Mouse (Mus musculus) adrenal gland, postnatal 4 days (tissue): ENCODE measurements around the gene Tbxas1. TPM values are rescaled to one million over a fixed set of nuclear protein-coding genes. Genes with fewer than 3 reads are reported as not detected.

Source experiments
- DNase-seq, 2 experiments: peaks; one replicate each; pipeline ENCODE4 v3.0.0; 2021 to 2022; ENCODE audit warnings: low spot score in 2 of 2, mixed read lengths in 2 of 2
- total RNA-seq, 2 experiments: library from RNA; stranded (reverse); gene quantifications; 2 replicates each; pipeline ENCODE4 v1.2.3; 2021

Gene Tbxas1
- total RNA-seq, 2 experiments from 2014 or later: 4.4 to 4.6 TPM

DNA sequence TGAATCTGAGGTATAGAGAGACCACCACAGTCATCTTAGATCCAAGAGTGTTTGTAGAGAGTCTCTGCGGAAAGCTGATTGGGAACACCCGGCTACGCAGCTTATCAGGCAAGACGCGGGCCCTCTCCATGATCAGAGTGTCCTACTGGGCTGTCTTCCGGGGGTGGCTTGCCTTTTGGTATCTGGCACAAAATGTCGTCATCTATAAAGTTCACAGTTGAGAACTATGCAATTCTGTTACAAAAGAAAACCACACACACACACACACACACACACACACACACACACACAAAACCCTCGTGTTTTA is 46.6 kb downstream of the Tbxas1 start:
- no peak for DNase-seq

- no peak for DNase-seq
Measured at GRCm38 (mm10) chr6:38922517-38922916, 47.3 kb downstream of the Tbxas1 start.

GRCm38 (mm10) chr6:38923450-38923849 is 48.2 kb downstream of the Tbxas1 start:
- DNase-seq: no peak

GRCm38 (mm10) chr6:38923870-38924817 is 48.9 kb downstream of the Tbxas1 start:
- DNase-seq: no peak

DNA sequence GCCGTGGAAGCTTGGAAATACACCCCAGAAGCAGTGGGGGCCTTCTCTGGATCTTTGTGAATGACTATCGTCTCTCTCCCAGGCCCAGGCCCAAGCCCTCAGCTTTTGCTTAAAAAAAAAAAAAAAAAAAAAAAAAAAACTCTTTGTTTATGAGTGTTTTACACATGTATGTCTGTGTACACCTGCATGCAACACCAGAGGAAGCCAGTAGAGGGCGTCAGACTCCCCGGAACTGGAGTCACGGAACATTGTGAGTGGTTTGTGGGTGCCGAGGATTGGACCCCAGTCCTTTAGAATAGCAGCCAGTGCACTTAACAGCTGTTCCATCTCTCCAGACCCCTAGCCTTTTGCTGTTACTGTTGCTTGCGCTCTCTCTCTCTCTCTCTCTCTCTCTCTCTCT is 50.5 kb downstream of the Tbxas1 start:
- DNase-seq: no peak

DNA sequence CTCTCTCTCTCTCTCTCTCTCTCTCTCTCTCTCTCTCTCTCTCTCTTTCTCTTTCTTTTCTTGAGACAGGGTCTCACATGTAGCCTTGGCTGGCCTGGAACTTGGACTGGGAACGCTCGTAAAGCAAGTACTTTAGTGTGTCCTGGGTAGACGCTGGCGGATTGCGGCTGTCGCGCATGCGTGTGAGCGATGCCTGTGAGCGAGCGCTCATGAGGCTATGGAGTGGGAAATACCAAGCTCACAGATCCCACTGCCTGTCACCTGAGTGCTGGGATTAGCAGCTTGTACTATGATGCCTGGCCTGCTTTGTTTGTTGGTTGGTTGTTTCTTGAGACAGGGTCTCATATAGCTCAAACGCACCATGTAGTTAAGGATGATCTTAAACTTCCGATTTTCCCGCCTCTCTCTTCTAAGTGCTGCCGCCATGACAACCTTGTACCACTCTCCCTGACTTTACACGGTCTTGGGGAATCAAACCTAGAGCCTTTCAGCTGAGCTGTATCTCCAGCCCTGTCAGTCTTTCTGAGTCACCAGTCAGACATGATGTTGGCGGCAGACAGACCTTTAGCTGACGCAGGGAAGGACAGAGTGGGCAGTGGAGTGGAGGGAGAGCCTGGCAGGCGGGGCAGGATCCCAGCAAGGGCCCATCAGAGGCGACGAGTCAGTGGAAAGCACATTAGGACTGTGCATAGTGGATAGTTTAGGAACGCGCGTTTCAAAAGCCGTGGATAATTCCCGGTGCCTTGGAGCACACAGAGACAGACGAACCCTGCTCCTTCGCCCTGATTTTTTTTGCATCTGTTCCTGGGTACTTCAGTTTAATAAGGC is 51.1 kb downstream of the Tbxas1 start:
- DNase-seq: no peak

- no peak for DNase-seq
Measured at GRCm38 (mm10) chr6:38926963-38927361, 51.8 kb downstream of the Tbxas1 start.

DNA sequence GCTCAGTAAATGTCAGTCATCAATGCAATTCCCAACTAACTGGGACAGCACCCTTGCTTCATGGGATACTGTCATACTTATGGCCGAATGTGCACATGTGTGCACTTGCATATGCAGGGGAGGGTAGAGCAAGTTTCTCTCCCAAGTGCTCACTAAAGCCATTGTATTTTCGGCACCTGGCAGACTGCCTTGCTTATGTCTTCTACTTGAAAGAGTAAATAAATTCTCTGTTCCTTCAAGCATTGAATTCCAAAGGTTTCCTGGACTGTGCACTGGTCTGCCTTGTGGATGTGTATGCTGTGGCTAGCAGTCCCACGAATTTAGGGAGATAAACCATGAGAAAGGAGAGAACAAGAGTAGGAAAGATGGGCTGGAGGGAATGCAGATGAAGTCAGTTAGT is 53.3 kb downstream of the Tbxas1 start:
- no peak for DNase-seq

GRCm38 (mm10) chr6:38936009-38936408 is 60.8 kb downstream of the Tbxas1 start:
- no peak for DNase-seq

DNA sequence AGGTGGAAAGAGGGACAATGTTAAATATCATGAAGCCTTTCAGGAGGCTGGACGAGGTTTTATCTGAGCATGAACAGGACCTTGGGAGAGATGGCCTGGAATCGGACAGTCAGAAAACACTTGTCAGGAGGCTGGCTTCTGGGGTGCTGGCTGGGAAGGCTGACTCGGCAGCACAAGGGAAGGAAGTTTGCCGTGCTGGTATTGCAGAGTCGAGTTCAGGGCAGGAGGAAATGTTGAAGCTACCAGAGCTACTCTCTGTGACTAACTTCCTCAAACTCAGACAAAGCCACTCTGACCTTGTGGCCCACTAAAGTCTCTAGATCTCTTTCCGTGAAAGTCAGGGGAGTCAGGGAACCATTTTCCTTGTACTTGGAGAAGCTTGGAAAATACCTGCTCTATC is 63.2 kb downstream of the Tbxas1 start:
- DNase-seq: no peak

DNA sequence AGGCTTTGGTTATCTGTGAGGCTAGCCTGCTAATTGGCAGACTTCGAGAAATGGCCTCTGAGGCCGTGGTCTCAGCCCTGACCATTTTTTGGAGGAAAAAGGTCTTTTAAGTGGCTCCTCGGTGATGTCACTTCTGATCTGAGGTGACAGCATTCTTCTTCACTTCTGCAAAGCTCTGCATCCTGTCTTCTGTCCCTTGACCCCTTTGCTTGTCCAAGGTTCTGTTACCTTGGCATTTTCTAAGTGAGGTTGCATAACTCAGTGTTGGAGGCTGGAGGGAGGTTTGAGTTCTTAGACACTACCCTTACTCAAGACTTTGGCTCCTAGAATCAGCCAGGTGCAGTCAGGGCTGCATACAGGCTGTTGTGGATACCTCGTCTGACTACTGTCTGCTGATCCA is 63.9 kb downstream of the Tbxas1 start:
- DNase-seq: no peak

DNA sequence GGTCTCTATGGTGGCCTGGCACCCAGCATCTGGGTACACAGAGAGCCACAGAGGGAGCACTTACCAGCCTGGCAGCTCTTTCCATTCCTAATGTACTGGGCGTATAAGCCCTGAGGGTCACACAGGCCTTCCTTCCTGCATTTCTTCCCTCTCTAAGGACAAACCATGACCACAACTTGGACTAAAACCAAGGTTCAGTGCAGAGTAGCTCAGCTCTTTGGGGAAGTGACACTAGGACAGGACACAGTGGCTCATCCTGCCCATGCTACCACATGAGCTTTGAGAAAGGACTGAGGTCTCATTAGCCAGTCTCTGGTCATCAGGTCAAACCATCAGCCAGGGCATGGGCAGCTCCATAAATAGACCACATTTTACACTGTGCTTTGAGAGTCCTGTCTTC is 65.8 kb downstream of the Tbxas1 start:
- no peak for DNase-seq

DNA sequence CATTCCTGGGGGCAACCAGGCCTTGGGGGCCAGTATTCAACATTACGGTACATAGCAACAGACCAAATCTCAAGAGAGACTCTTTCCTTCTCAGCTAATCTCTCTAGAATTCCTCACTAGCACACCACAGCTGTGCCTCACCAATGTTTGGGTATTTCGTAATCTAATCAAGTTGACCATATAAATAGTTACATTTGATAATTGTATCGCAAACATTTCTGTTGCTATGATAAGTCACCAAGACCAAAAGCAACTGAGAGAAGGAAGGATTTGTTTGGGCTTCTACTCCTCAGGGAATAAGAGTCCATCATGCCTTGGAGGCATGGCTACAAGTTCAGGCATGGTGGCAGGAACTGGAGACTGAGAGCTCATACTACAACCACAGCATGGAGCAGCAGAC is 67.6 kb downstream of the Tbxas1 start:
- DNase-seq: no peak

- DNase-seq: no peak
Measured at GRCm38 (mm10) chr6:38944392-38944791, 69.2 kb downstream of the Tbxas1 start.

- no peak for DNase-seq
Measured at GRCm38 (mm10) chr6:38944826-38945225, 69.6 kb downstream of the Tbxas1 start.

- no peak for DNase-seq
Measured at GRCm38 (mm10) chr6:38945681-38946080, 70.5 kb downstream of the Tbxas1 start.

DNA sequence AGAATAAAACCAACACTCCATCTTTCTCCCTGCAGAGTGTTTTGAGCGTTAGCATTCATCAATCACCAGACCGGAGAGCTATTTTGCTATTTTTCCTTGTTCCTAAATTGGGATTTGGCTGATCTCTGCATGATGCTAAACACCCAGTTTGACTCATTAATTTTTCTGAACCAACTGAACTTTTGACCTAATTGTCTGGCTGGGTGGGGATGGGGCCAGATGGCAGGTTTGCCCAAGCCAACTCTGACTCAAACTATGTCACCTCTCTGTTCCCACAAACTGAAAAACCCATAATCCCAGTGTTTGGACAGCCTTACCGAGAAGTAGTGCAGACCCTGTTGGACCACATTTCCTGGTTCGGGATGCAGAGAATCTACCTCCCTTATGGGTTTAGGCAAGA is 72.1 kb downstream of the Tbxas1 start:
- no peak for DNase-seq

- no peak for DNase-seq
Measured at GRCm38 (mm10) chr6:38949683-38950161, 74.5 kb downstream of the Tbxas1 start.

DNA sequence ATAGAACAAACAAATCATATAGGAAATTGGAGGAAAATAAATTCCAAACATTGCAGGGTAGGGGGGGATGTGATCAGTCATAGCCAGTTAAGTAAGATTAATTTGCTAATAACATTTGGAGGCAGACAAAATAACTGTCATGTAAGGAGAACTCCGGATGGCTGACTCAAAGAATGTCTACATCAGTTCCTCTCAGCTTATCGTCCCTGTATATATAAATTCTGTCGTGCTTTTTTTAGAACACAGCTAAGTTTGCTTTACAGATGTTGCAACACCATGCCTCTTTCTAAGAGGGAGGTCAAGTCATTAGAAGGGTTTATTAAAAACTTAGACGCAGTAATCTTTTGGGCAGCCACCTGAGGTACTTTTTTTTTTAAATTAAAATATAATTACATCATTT is 75.1 kb downstream of the Tbxas1 start:
- DNase-seq: no peak

GRCm38 (mm10) chr6:38950838-38951237 is 75.6 kb downstream of the Tbxas1 start:
- DNase-seq: no peak

GRCm38 (mm10) chr6:38956641-38957040 is 81.4 kb downstream of the Tbxas1 start:
- DNase-seq: no peak

DNA sequence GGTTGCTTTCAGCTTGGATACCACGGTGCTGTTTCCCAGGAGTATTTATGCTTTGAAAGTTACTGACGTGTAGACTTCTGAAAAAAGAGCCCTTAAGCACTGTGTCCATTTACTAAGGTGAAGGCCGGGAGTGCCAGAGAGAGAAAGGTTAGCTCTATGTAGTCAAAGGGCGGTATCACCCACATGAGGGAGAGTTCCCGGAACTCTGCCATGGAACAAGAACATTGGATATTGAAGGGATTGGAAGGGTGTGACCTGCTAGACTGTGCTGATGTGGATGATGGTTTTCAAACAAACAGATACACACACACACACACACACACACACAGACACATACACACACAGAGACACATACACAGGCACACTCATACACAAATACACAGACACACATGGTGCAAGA is 82.0 kb downstream of the Tbxas1 start:
- no peak for DNase-seq
